Mouse (Mus musculus) olfactory bulb, adult 2 months (tissue): Measurements from ENCODE around the gene Man1c1. TPM values are rescaled to one million over a fixed set of nuclear protein-coding genes. Genes with fewer than 3 reads are reported as not detected.

Experiments
- H3K27ac ChIP-seq: fragments of 200-500 bp; 2 replicates; pipeline ENCODE4 v1.5.1; 2012; ENCODE audit warnings: low read depth, low read length; ENCODE audit not compliant: insufficient read depth
- H3K4me1 ChIP-seq: fragments of 200-500 bp; 2 replicates; pipeline ENCODE4 v1.6.1; 2012; ENCODE audit warnings: low read length; ENCODE audit not compliant: control insufficient read depth, insufficient read depth
- H3K4me3 ChIP-seq: fragments of 200-500 bp; 2 replicates; pipeline ENCODE4 v1.5.1; 2012; ENCODE audit warnings: mild to moderate bottlenecking, low read depth, low read length, moderate library complexity; ENCODE audit not compliant: insufficient read depth
- CTCF ChIP-seq: fragments of 200-500 bp; IDR thresholded peaks from 2 replicates; pipeline ENCODE4 v1.5.1; 2012; ENCODE audit warnings: low read depth, mild to moderate bottlenecking, low read length, moderate library complexity; ENCODE audit not compliant: insufficient read depth
- POLR2A ChIP-seq: fragments of 200-500 bp; IDR thresholded peaks from 2 replicates; pipeline ENCODE4 v1.6.1; 2012; ENCODE audit warnings: mild to moderate bottlenecking, low read depth, low read length, moderate library complexity; ENCODE audit not compliant: insufficient read depth
- WGBS: fragments of 180-500 bp; shearing (Covaris S2); methylation state at CpG from one replicate; pipeline ENCODE4 v1.1.7; 2018; 5-methylcytosine and 5-hydroxymethylcytosine counted together
- polyA plus RNA-seq: library from polyadenylated mRNA; stranded (reverse); fragments of >200 nt; gene quantifications from 2 replicates; pipeline ENCODE4 v1.2.4, GENCODE M21; 2012; ENCODE audit warnings: low replicate concordance; ENCODE audit not compliant: missing spikeins, insufficient read depth, insufficient read length

Gene Man1c1
- polyA plus RNA-seq, 1 experiment, result not detected

DNA sequence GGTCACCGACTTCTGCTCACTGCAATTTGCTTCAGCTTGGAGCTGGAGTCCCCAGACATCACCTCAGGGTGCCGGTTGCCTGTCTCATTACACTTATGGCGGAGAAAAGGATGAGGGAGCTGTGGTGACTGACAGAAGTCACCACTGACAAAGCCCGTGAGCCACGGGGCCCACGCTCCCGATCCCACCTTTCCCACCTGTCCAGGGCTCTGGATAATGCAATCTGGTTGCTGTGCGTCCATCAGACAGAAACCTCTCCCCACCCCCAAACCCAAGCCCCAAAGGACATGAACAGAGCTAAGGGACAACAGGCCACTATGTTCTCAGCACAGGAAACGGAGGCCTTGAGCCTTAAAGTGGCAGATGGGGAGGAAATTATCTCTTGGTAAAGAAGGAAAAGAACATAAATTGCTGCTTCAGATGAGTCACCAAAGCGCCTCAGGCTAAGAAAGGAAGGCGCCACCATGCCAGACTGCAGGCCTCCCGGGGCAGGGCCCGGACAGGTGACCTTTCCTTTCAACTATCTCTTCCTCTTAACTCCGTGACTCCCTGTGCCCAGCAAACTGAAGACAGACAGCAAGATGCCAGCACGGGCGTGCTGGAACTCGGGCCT, 34.2 kb downstream of the Man1c1 start:
- no peak overlapping the region for H3K4me3 ChIP-seq
- H3K4me1 ChIP-seq, result peaks cover 18% of the 10 kb centered on the region
- 68% methylated on average over 17 of the region's 17 CpGs for WGBS
- no peak overlapping the region for H3K27ac ChIP-seq
- TF ChIP-seq POLR2A (no peak), CTCF (no peak)

DNA sequence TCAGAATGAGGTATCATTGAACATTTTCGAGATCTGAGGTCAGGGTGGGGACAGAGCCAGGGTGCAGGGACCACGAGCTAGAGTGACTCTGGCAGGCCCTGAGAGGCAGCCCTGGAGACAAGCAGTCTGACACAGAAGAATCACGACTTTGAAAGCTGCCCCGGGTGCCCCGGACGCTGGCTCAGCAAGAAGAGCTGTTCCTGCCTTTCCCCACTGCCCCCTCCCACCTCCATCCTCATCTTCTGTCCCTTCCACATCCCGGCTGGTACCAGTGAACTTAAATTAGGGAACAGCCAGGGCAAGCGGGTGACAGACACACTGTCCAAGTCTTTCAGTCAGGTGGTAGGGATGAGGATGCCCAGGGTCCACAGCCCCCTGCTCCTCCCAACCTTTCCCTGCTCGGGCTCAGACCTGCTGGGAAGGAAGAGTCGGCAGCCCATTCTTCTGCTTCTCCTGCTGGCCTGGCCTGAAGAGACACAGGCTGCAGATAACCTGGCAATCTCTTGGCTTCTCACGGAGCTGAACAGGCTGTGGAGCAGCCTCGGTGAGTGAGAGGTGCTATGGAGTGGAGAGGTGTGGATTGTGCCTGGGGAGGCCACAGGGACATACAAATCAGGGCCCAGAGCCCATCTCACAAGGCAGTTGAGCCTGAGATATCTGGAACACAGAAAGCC, 35.6 kb downstream of the Man1c1 start:
- no peak overlapping the region for H3K4me3 ChIP-seq
- WGBS, result 86% methylated on average over 12 of the region's 12 CpGs
- TF ChIP-seq POLR2A (no peak), CTCF (no peak)
- no peak overlapping the region for H3K27ac ChIP-seq
- H3K4me1 ChIP-seq, result peaks cover 14% of the 10 kb centered on the region

DNA sequence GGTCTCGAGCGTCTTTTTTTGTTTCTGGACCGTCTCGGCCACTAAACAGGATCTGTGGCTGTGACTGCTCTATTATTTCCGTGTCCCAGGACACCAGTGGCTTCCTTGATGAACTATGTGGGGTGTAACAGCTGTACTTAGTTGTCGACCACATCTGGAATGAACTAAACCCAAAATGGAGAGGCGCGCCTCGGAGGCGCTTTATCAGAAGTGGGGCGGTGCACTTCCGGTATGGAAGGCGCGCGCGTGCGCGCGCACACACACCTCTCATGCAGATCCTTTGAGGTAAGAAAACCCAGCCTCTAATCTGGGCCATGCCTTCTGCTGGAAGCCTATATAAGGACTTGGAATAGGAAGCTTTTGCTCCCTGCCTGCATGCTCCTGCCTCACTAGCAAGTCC, 37.7 kb downstream of the Man1c1 start:
- no peak overlapping the region for H3K27ac ChIP-seq
- H3K4me3 ChIP-seq, result no peak overlapping the region
- 94% methylated on average over 19 of the region's 19 CpGs for WGBS
- H3K4me1 ChIP-seq, result peaks cover 10% of the 10 kb centered on the region
- TF ChIP-seq POLR2A (no peak), CTCF (no peak)

DNA sequence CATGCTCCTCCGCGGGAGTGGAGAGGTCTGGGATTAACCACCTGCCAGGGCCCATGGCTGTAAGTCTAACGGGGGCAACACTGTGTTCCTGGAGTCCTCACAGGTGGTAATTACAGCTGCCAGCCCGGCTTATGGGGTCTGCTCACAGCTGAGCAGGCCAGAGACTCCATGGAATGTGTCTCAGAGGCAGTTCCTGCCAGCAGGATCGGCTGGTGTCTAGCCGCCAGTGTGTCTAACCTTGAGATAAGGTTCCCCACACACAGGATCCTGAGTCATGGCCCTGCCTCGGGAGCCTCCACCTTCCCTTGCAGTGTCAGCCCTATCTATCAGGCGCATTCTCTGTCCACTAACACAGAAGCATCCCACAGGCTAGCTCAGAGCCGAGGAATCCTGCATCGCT, 41.0 kb downstream of the Man1c1 start:
- Histone ChIP-seq H3K4me1 (peaks cover 8% of the 10 kb centered on the region; the same call in 1 of the 2 replicates), H3K4me3 (no peak overlapping the region), H3K27ac (no peak overlapping the region)
- WGBS, result 85% methylated on average over 10 of the region's 10 CpGs
- no peak for TF ChIP-seq POLR2A
- TF ChIP-seq CTCF, result no peak

DNA sequence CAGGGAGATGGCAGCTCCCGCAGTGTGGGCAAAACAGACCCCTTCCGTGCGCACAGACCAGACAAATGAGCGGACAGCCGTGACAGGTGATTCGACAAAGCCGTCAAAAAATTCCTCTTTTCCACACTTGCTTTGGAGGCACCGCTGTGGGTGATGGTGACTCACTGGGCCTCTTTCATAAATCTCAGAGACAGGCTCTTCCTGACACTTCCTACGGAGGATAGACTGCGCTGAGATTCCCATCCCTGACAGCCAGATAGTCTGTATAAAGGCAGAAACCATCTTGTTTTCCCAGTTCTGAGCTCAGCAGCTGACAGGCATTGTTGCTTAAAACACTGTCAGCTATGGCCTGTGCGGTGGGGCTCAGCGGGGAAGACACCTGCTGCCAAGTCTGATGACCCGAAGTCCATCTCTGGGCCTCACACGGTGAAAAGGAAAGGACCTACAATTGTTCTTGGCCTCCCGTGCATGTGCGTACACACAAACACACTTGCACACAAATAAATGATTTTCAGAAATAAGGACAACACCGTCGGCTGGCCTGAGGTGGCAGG, 43.4 kb downstream of the Man1c1 start:
- no peak overlapping the region for H3K27ac ChIP-seq
- peaks cover 8% of the 10 kb centered on the region; the same call in 1 of the 2 replicates for H3K4me1 ChIP-seq
- WGBS, result 82% methylated on average over 18 of the region's 18 CpGs

DNA sequence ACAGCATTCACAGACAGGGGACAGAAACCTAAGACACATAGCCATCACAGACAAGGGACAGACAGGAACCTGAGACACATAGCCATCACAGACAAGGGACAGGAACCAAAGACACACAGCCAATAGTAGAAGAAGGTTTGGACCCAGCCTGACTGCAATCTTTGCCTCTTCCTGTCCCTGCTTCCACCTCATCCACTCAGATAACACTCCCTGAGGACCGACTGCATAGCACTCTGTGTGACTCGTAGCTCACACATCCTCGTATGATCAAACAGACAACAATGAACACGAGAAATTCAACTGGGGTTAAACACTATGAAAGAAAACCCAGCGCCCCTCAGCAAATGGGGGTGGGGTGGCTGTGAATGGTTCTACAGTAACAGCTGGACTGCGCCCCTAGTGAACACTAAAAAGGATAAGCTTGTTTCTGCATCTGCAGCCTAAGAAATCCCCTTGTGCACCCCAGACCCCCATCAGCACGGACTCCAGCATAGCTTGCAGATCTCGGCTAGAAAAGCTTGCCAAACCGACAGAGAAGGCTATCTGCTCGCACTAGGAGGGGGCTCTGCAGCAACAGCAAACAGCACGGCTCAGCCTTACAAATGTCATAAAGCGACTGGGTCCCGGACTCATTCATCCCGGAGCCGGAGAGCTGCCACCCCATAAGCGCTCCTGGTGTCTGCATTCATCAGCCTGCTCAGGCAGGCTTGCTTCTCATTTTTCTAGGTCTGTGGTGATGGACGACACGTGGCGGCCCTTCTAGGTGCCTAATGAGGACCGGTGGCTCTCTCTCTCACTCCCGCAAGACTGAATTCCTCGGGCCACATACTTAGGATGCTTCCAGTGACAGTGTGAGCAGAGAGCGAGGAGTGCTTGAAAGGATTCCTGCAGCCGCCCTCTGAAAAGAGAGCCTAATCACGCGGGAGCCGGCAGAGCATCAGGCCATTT, 44.5 kb downstream of the Man1c1 start:
- WGBS, result 38% methylated on average over 27 of the region's 27 CpGs
- Histone ChIP-seq H3K27ac (no peak overlapping the region), H3K4me3 (no peak overlapping the region), H3K4me1 (peaks cover 13% of the 10 kb centered on the region)
- no peak for TF ChIP-seq POLR2A
- TF ChIP-seq CTCF, result no peak

More for the DNA sequence above, 43.4 kb downstream of the Man1c1 start:
- H3K4me3 ChIP-seq, result no peak overlapping the region
- TF ChIP-seq POLR2A (no peak), CTCF (no peak)

DNA sequence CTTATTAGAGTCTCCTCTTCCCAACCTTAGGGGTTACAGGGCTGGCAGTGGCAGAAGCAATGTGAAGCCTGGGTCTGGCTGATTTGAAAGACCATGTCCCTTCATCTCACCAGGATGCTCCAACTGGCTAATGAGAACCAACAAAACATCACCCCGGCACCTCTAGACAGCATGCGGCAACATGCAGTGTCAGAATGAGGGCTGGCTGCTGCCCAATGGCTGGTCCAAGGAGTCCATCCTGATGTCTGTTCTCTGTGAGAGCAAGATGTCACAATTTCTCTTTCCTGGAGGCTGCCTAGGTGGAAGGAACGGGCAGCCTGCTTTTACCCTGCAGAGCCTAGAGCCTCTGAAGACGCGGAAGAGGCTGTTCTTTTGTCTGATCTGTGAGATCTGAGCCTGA, 46.6 kb downstream of the Man1c1 start:
- whole genome bisulfite sequencing, result 89% methylated on average over 5 of the region's 5 CpGs
- Histone ChIP-seq H3K27ac (no peak overlapping the region), H3K4me1 (peaks cover 13% of the 10 kb centered on the region), H3K4me3 (no peak overlapping the region)
- TF ChIP-seq CTCF (no peak), POLR2A (no peak)

DNA sequence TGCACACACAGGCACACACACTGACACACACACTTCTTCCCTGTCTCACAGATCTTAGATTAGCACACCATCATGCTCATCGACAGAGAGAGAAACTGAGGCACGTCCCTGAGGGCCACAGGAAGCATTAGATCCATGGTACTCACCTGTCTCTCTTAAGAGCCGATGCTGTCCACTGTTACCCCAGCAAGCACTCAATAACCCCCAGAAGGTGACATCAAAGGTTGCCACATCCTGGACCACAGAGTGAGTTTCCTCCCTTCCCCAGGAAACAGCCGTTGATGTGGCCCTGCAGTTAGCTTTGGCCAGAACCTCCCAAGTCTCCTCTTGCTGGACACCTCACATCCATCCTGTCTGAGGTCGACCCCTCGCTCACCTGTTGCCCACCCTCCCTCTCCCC, 49.7 kb downstream of the Man1c1 start:
- peaks cover 5% of the 10 kb centered on the region for H3K4me1 ChIP-seq
- no peak overlapping the region for H3K27ac ChIP-seq
- H3K4me3 ChIP-seq, result no peak overlapping the region
- TF ChIP-seq CTCF, result no peak
- no peak for TF ChIP-seq POLR2A
- 82% methylated on average over 6 of the region's 6 CpGs for WGBS

DNA sequence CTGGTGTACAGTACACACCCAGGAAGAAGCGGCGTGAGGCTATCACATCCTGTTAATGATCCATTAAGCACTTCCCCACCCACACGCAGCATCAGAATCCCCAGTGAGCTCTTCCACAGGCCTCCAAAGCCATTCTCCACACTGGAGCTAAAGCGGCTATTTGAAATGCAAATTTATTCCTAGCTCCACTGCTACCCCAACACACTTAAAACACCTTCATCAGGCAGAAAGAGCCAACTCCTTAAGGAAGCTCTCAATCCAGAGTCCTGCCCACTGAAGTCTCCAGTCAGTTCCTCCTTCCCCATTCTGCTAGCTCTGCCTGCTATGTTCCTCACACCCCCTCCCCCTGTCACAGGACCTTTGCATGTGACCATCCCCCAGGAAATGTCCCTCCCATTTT, 51.4 kb downstream of the Man1c1 start:
- H3K4me1 ChIP-seq, result peaks cover 5% of the 10 kb centered on the region
- H3K4me3 ChIP-seq, result no peak overlapping the region
- no peak overlapping the region for H3K27ac ChIP-seq
- TF ChIP-seq POLR2A (no peak), CTCF (no peak)
- 74% methylated on average over 4 of the region's 4 CpGs for WGBS
